Mouse (Mus musculus): Measurements from ENCODE around the gene Slc27a3. TPM values are rescaled to one million over a fixed set of nuclear protein-coding genes. Genes with fewer than 3 reads are reported as not detected.

Slc27a3 gene
- total and polyA plus RNA-seq, 3 experiments: 0.76 to 3.7 (median 1.1) TPM

DNA sequence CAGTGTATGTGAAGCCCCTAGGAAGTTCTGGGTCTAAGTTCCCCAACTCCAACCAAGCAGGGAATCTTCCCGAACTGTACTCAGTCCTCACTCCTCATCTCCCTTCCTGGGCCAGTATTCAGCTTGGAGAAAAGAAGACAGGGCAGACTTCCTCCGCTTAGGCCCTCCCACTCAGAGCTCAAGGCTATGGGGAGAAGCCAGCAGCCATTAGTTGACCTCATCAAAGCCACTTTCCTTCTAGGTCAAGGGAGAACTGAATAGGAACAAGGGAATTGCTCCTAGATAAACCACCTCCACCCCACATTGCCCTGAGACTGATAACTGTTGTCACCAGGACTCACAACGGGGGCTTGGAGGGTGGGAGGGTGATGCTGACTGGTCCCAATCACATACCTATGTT, 14.4 kb upstream of the Slc27a3 start:
- H3K4me1 ChIP-seq (ENCODE audit: control insufficient read depth, insufficient read depth, low read length): no peaks in the 10 kb centered on the region
- no peaks in the 10 kb centered on the region for H3K36me3 ChIP-seq (ENCODE audit: control insufficient read depth, insufficient read depth, low read length)
- TF ChIP-seq POLR2A (IDR thresholded peaks at IDR 0.05; ENCODE audit: insufficient read depth, low read depth, low read length) (no peak), CTCF (IDR thresholded peaks at IDR 0.05) (no peak), EP300 (IDR thresholded peaks at IDR 0.05; ENCODE audit: insufficient read depth, low read depth, low read length) (no peak)
- H3K9ac ChIP-seq (ENCODE audit: low read depth, low read length): no peak overlapping the region
- H3K4me3 ChIP-seq: no peak overlapping the region
- H3K27me3 ChIP-seq (ENCODE audit: control insufficient read depth, insufficient read depth, low read length): no peaks in the 10 kb centered on the region
- intact Hi-C loops (cut with DNase I): no loop called here
- WGBS: 72% methylated on average over 3 of the region's 3 CpGs
- H3K79me2 ChIP-seq (replicated peaks; ENCODE audit: control insufficient read depth, insufficient read depth, low read length): no peaks in the 10 kb centered on the region
- no peak for DNase-seq
- no peak overlapping the region for H3K27ac ChIP-seq

DNA sequence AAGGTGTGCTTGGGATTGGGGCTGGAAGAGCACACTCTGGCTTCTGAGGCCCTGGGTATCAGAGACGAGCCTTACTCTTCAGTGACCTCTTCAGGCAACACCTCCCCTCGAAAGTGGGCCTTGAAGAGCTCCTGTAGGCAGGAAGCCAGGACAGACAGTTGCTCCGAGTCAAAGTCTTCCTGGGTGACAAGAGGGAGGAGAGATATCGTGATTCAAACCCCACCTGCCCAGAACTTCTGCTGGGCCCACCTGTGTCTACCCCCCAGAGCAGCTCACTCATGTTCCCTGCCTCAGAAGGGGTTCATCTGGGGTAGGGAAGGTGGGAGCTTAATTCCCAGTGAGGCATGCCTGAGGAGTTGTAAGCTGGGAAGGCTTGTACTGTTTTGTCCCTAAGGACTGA, 11.3 kb upstream of the Slc27a3 start:
- no peak for TF ChIP-seq POLR2A (IDR thresholded peaks at IDR 0.05; ENCODE audit: insufficient read depth, low read depth, low read length)
- DNase-seq: no peak
- Histone ChIP-seq H3K36me3 (ENCODE audit: control insufficient read depth, insufficient read depth, low read length) (no peaks in the 10 kb centered on the region), H3K4me1 (ENCODE audit: control insufficient read depth, insufficient read depth, low read length) (no peaks in the 10 kb centered on the region), H3K79me2 (replicated peaks; ENCODE audit: control insufficient read depth, insufficient read depth, low read length) (no peaks in the 10 kb centered on the region), H3K27me3 (ENCODE audit: control insufficient read depth, insufficient read depth, low read length) (no peaks in the 10 kb centered on the region), H3K9ac (ENCODE audit: low read depth, low read length) (no peak overlapping the region), H3K4me3 (no peak overlapping the region), H3K27ac (no peak overlapping the region)
- 62% methylated on average over 4 of the region's 4 CpGs for WGBS
- intact Hi-C loops (cut with DNase I): no loop called here

DNA sequence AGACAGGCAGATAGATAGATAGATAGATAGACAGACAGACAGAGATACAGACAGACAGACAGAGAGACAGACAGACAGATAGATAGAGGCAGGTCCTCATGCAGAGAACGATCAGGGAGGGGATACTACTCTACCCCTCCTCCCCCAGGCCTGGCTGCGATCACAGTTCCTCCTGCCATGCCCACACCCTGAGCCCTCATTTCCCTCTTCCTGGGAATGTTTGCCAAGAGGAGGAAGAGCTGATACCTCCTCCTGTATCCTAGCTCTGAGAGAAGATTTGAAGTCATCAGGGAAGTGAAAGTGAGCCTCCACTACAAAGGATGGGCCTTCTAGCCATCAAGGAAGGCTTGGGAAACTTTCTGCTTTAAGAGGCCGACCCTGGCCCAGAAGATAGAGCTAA, 5.9 kb upstream of the Slc27a3 start:
- H3K27me3 ChIP-seq (ENCODE audit: control insufficient read depth, insufficient read depth, low read length): no peaks in the 10 kb centered on the region
- no peak for TF ChIP-seq CTCF (IDR thresholded peaks at IDR 0.05)
- TF ChIP-seq EP300 (IDR thresholded peaks at IDR 0.05; ENCODE audit: insufficient read depth, low read depth, low read length): no peak
- no peak for TF ChIP-seq POLR2A (IDR thresholded peaks at IDR 0.05; ENCODE audit: insufficient read depth, low read depth, low read length)
- H3K36me3 ChIP-seq (ENCODE audit: control insufficient read depth, insufficient read depth, low read length): no peaks in the 10 kb centered on the region
- 40% methylated on average over 3 of the region's 3 CpGs for whole genome bisulfite sequencing
- peaks cover 2% of the 10 kb centered on the region for H3K4me1 ChIP-seq (ENCODE audit: control insufficient read depth, insufficient read depth, low read length)
- no peak overlapping the region for H3K27ac ChIP-seq
- H3K4me3 ChIP-seq: no peak overlapping the region
- intact Hi-C loops (cut with DNase I): no loop called here
- DNase-seq: no peak
- H3K9ac ChIP-seq (ENCODE audit: low read depth, low read length): no peak overlapping the region
- no peaks in the 10 kb centered on the region for H3K79me2 ChIP-seq (replicated peaks; ENCODE audit: control insufficient read depth, insufficient read depth, low read length)

DNA sequence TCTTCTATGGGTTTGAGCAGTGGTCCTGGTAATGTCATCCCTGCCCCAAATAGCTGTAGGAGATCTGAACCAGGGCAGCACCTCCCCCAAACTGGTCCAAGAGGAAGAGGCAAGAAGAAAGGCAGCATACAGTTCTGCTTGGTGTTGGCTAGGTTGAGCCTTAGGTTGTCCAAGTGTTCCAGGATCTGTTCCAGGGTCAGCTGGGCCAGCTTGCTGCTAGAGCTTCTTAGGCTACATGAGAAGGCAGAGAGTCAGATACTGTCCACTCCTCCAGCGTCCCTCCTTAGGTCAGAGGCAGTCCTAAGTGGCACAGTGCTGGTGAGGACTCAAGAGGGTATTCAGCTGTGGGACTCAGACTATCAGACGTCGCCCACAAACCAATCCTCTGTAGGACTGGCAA, 2.9 kb upstream of the Slc27a3 start:
- Histone ChIP-seq H3K4me3 (no peak overlapping the region), H3K79me2 (replicated peaks; ENCODE audit: control insufficient read depth, insufficient read depth, low read length) (no peaks in the 10 kb centered on the region), H3K27me3 (ENCODE audit: control insufficient read depth, insufficient read depth, low read length) (no peaks in the 10 kb centered on the region), H3K4me1 (ENCODE audit: control insufficient read depth, insufficient read depth, low read length) (peaks cover 6% of the 10 kb centered on the region), H3K36me3 (ENCODE audit: control insufficient read depth, insufficient read depth, low read length) (no peaks in the 10 kb centered on the region), H3K27ac (no peak overlapping the region), H3K9ac (ENCODE audit: low read depth, low read length) (no peak overlapping the region)
- DNase-seq: no peak
- TF ChIP-seq CTCF (IDR thresholded peaks at IDR 0.05) (no peak), EP300 (IDR thresholded peaks at IDR 0.05; ENCODE audit: insufficient read depth, low read depth, low read length) (no peak), POLR2A (IDR thresholded peaks at IDR 0.05; ENCODE audit: insufficient read depth, low read depth, low read length) (no peak)
- intact Hi-C loops (cut with DNase I): no loop called here
- 87% methylated on average over 3 of the region's 3 CpGs for WGBS

DNA sequence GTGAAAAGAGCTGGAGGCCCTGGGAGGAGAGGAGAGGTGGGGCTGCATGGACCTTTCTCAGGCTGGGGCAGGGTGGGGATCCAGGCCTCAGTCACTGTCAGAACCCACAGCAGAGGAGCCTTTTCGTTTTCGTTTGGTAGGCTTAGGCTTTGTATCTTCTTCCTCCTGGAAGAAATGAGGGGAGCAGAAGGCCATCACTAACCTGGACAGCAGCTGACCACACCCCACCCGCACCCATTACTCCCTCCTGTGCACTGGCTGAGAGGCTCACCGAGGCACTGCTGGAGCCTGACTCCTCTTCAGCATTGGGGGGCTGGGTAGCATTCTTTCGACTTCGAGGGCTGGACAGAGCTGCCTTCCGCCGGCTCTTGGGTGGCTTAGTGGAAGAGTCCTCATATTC, 2.2 kb upstream of the Slc27a3 start:
- TF ChIP-seq CTCF (IDR thresholded peaks at IDR 0.05) (no peak), POLR2A (IDR thresholded peaks at IDR 0.05; ENCODE audit: insufficient read depth, low read depth, low read length) (no peak), EP300 (IDR thresholded peaks at IDR 0.05; ENCODE audit: insufficient read depth, low read depth, low read length) (no peak)
- no peak for DNase-seq
- Histone ChIP-seq H3K27me3 (ENCODE audit: control insufficient read depth, insufficient read depth, low read length) (no peaks in the 10 kb centered on the region), H3K9ac (ENCODE audit: low read depth, low read length) (no peak overlapping the region), H3K4me3 (no peak overlapping the region), H3K36me3 (ENCODE audit: control insufficient read depth, insufficient read depth, low read length) (no peaks in the 10 kb centered on the region), H3K4me1 (ENCODE audit: control insufficient read depth, insufficient read depth, low read length) (peaks cover 6% of the 10 kb centered on the region), H3K79me2 (replicated peaks; ENCODE audit: control insufficient read depth, insufficient read depth, low read length) (no peaks in the 10 kb centered on the region), H3K27ac (no peak overlapping the region)
- intact Hi-C loops (cut with DNase I): no loop called here
- 89% methylated on average over 8 of the region's 8 CpGs for WGBS

DNA sequence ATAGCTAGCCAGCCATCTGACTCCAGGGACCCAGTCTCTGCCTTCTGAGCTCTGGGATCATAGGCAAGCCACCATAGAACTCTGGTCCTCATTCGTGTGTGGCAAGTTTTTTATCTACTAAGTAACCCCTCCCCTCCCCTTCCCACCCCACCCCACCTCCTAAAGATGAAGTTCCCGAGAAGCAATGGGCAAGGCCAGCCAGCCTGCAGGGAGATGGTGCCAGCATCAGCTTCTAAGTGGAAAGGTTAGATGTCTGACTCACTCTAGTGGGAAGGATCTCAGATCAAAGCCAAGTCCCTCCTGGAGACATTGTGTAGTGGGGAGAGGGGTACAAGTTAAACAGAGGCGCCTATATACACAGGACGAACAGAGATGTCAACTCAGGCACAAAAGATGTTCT, 1.3 kb upstream of the Slc27a3 start:
- TF ChIP-seq CTCF (IDR thresholded peaks at IDR 0.05): no peak
- WGBS: 76% methylated on average over 4 of the region's 4 CpGs

More for the DNA sequence above, 1.3 kb upstream of the Slc27a3 start:
- H3K4me1 ChIP-seq (ENCODE audit: control insufficient read depth, insufficient read depth, low read length): peaks cover 6% of the 10 kb centered on the region
- DNase-seq: no peak
- no peak overlapping the region for H3K27ac ChIP-seq
- no peaks in the 10 kb centered on the region for H3K36me3 ChIP-seq (ENCODE audit: control insufficient read depth, insufficient read depth, low read length)
- no peak overlapping the region for H3K4me3 ChIP-seq
- no peak overlapping the region for H3K9ac ChIP-seq (ENCODE audit: low read depth, low read length)
- no peaks in the 10 kb centered on the region for H3K79me2 ChIP-seq (replicated peaks; ENCODE audit: control insufficient read depth, insufficient read depth, low read length)
- intact Hi-C loops (cut with DNase I): no loop called here
- no peaks in the 10 kb centered on the region for H3K27me3 ChIP-seq (ENCODE audit: control insufficient read depth, insufficient read depth, low read length)
